Mouse (Mus musculus): ENCODE measurements around the gene Dgkd.

GRCm38 (mm10) chr1:87879034-87879433 lies 25.9 kb downstream of the Dgkd start:
- TF ChIP-seq CTCF (IDR thresholded peaks at IDR 0.05; ENCODE audit: control insufficient read depth, insufficient read depth, low read length), result no peak
- no peak for TF ChIP-seq POLR2A (IDR thresholded peaks at IDR 0.05; ENCODE audit: borderline replicate concordance, control insufficient read depth, low read depth, low read length)

Data from bone marrow, adult 2 months (tissue).